Mouse (Mus musculus) CD8-positive naive resting alpha-beta T cell, adult 2 months (primary cell): ENCODE measurements around the gene Xirp1.
A peak's percentile ranks its signal among the peaks of the same experiment; 100 is the strongest.

Source experiments
- DNase-seq, 2 experiments: peaks; one replicate each; pipeline ENCODE4 v3.0.0; 2022; ENCODE audit warnings: low read depth in 2 of 2, low spot score in 2 of 2

The Xirp1 gene

GRCm38 (mm10) chr9:119972582-119972981 is 50.8 kb downstream of the Xirp1 start:
- no peak for DNase-seq

DNA sequence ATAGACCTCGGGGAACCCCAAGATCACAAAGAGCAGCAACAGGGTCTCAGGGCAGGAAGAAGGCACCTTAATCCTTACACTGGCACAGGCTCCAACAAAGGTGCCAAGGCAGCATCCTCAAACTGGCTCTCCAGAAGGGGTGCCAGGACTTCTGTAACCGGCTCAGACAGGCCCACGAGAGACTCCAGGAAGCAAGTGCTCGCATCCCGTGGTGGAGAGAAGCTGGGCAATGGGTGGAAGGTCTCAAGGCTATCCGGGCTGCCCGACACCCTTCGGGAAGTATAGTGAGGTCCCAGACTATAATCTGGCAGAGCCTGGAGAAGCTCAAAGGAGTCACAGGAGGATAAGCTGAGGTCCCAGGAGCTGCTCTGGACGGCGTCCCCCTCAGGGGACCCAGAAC is 51.2 kb downstream of the Xirp1 start:
- DNase-seq: no peak

GRCm38 (mm10) chr9:119970763-119971656 is 52.4 kb downstream of the Xirp1 start:
- no peak for DNase-seq

GRCm38 (mm10) chr9:119970221-119970620 is 53.2 kb downstream of the Xirp1 start:
- peak in 1 of 2 experiments; percentile 46 for DNase-seq

- no peak for DNase-seq
Measured at GRCm38 (mm10) chr9:119969811-119970210, 53.6 kb downstream of the Xirp1 start.

DNA sequence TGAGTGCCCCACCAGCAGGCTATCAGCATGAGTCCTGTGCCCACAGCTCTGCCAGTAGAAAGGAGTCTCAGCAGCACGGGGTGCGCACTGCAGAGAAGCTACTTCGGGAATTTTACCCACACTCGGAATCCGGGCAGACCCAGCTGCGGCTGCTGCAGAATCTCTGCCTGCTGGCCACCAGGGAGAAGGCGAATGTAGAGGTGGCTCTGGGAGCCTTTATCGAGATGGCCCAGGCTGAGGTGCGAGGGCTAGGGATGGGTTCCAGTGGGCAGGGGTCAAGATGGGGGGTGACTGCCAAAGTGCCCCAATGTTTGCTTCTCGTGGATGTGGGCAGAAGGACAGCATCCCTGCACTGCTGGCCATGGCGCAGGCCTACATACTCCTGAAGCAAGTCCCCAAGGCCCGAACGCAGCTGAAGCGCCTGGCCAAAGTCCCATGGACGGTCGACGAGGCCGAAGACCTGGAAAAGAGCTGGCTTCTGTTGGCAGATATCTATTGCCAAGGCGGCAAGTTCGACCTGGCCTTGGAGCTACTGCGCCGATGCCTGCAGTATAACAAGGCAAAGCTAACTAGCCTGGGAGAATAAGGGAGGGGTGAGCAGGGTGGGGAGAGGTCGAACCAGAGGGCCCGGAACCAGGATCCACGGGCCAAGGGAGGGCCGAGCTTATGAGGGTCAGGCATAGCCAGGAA is 57.0 kb downstream of the Xirp1 start:
- no peak for DNase-seq

DNA sequence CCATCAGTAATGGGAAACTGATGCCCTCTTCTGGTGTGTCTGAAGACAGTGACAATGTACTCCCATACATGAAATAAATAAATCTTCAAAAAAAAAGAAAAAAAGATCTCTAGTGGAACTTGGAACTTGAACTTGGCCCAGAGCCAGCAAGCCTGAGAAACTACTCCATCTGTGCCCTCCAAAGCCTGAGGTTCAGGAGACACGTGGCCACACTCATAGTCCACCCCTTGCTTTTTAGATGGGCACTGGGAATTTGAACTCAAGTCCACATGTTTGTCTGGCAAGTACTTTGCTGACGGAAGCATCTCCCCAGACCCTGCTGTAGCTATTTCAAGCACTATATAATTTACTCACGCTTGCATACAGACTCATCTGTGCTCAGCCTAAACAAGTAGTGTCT is 58.2 kb downstream of the Xirp1 start:
- DNase-seq: no peak

DNA sequence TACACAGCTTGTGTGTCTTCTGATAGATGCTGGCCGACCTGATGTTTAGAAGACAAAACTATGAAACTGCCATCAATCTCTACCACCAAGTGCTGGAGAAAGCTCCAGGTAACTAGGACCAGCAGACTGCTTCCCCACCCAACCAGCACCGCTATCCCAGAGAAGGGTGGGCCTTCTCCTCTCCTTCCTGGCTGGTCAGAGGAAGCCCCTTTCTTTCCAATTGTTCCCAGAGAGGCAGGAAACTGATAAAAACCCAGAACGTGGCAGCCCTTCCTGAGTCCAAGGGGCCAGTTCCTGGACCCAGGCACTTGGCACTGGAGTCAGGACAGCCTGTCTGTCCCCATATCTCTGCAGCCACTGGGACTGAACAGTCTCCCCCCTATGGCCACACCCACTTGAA is 59.2 kb downstream of the Xirp1 start:
- DNase-seq: no peak
